Mouse (Mus musculus) lung, adult 2 months (tissue): Measurements from ENCODE around the gene Spata25. TPM values are rescaled to one million over a fixed set of nuclear protein-coding genes. Genes with fewer than 3 reads are reported as not detected.

Source experiments
- DNase-seq: peaks from one replicate; pipeline ENCODE4 v3.0.0; 2022
- H3K4me1 ChIP-seq: fragments of 200-500 bp; 2 replicates; pipeline ENCODE4 v1.6.1; 2011; ENCODE audit warnings: low read length; ENCODE audit not compliant: control insufficient read depth, insufficient read depth
- H3K4me3 ChIP-seq: fragments of 200-500 bp; replicated peaks from 2 replicates; pipeline ENCODE3; 2011; ENCODE audit warnings: low read depth, mild to moderate bottlenecking, control low read depth, low read length; ENCODE audit errors: extremely low read depth
- CTCF ChIP-seq: fragments of 200-500 bp; IDR thresholded peaks from 2 replicates; pipeline ENCODE4 v1.5.1; 2011; ENCODE audit warnings: mild to moderate bottlenecking, low read length, control low read depth; ENCODE audit not compliant: insufficient read depth
- POLR2A ChIP-seq: fragments of 200-500 bp; IDR thresholded peaks from 2 replicates; pipeline ENCODE4 v1.6.1; 2011; ENCODE audit warnings: low read depth, mild to moderate bottlenecking, control low read depth, low read length, borderline replicate concordance; ENCODE audit errors: extremely low read depth
- WGBS: fragments of 180-500 bp; shearing (Covaris S2); methylation state at CpG from one replicate; pipeline ENCODE4 v1.1.7; 2018; 5-methylcytosine and 5-hydroxymethylcytosine counted together
- polyA plus RNA-seq: library from polyadenylated mRNA; depleted of rRNA; stranded (reverse); fragments of >200 nt; gene quantifications from 2 replicates; pipeline ENCODE4 v1.2.3, GENCODE M21; 2012; rRNA removed

The Spata25 gene
- polyA plus RNA-seq, 1 experiment, result 0.54 TPM

DNA sequence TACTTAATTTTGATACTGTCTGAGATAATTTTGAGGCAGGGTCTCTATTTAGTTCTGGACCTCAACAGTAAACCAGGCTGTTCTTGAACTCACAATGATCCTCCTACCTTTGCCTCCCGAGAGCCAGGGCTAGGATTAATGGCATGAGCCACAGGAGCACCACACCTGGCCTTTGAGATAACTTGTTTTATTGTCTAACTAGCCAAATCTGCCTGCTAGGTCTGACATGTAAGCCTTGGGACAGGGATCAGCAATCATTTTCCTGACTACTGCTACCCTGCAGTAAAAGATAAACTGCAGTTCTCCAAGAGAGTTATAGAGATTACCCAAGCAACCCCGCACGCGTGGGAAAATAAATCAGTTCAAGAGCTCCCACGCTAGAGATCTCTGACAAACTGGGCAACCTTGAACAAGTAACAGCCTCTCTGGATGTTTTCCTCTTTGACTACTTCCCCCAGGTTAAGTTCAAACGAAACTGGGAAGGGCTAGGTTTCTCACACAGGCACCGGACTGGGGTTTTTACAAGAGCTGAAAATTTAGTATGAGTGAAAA lies 43.4 kb downstream of the Spata25 start:
- TF ChIP-seq POLR2A (no peak), CTCF (no peak)
- DNase-seq, result no peak
- Histone ChIP-seq H3K4me3 (peak overlapping the region; percentile 66), H3K4me1 (peaks cover 17% of the 10 kb centered on the region)
- WGBS, result 9% methylated on average over 7 of the region's 7 CpGs

- no peak overlapping the region for H3K4me3 ChIP-seq
- H3K4me1 ChIP-seq, result peaks cover 17% of the 10 kb centered on the region
- 74% methylated on average over 7 of the region's 7 CpGs for WGBS
- TF ChIP-seq POLR2A (no peak), CTCF (no peak)
- no peak for DNase-seq
Observed at GRCm38 (mm10) chr2:164783926-164784581, 44.3 kb downstream of the Spata25 start.

DNA sequence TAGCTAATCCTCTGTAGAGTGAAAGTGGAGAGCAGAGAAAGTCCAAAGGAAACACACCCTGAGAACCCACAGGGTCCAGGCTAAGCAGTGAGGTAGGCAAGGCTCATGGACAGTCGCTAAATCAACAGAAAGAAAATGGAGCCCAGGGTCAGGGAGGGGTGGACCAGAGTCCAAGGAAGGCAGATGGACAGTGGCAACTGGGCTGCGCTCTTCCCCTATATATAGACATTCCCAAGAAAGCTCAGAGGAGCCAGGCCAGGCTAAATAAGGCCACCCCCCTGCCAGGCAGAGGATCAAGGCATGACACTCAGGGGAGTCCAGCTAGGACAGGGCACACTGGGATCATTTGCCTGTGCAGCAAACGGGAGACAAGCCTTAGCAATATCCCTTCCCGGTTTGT lies 46.5 kb downstream of the Spata25 start:
- H3K4me3 ChIP-seq, result no peak overlapping the region
- TF ChIP-seq POLR2A (no peak), CTCF (no peak)
- WGBS, result 56% methylated on average over 4 of the region's 4 CpGs
- DNase-seq, result no peak
- H3K4me1 ChIP-seq, result peaks cover 6% of the 10 kb centered on the region; the same call in 1 of the 2 replicates

DNA sequence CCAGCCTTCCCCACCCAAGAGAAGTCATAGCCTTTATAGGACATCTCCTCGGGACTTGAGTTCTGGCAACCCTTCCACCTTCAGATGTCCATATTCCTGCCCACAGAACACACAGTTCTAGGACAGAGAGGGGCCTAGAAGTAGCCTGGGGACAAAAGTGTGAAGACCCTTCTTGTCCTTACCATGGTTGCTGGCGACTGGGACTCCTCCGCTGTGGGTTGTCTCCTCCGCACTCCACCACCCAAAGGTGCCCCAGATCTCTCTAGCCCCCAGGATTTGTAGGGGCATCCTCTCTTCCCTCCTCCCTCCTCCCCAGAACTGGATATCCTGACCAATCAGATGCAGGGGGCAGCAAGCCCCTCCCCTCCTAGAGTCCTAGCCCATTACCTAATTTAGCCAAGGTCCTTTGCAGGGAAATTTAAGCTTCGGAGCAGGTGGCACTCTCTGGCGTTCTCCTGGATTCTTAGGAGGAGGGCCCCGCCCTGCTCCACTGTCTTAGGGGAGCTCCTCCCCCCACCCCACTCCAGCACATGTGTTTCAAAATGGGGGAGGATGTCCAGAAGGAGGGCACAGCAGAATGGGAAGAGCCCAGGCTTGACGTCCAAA lies 48.8 kb downstream of the Spata25 start, which contains the start of gene Tnnc2:
Gene Tnnc2 (minus strand): TSS at position 487 of the 606 bp plus-strand sequence.
- H3K4me1 ChIP-seq, result no peaks in the 10 kb centered on the region
- 76% methylated on average over 8 of the region's 8 CpGs for WGBS
- H3K4me3 ChIP-seq, result no peak within 1 kb of the TSS
- TF ChIP-seq CTCF (no peak), POLR2A (no peak)
- DNase-seq, result no peak

DNA sequence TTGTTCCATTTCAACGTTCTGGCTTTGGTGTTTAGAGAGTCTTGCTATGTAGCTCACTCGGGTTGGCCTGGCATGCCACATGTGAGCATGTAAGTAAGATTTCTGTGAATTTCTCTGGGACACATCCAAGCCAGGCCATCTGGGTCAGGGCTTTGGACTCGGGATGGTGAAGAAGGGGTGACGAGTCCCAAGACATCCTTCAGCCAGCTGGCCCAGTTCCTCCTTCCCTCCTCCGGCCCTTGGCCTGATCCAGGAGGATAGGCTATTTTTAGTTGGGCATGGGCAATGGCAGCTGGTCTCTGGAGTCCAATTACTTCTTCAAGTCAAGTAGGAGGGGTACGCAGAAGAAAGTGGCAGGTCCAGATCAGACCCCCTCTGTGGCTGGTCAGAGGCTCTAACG lies 49.5 kb downstream of the Spata25 start:
- DNase-seq, result no peak
- TF ChIP-seq CTCF, result no peak
- TF ChIP-seq POLR2A, result no peak
- Histone ChIP-seq H3K4me1 (0 out of 2 replicates have a peak, but pooled peaks cover under 1% of the 10 kb centered on the region), H3K4me3 (no peak overlapping the region)
- 66% methylated on average over 7 of the region's 7 CpGs for WGBS

DNA sequence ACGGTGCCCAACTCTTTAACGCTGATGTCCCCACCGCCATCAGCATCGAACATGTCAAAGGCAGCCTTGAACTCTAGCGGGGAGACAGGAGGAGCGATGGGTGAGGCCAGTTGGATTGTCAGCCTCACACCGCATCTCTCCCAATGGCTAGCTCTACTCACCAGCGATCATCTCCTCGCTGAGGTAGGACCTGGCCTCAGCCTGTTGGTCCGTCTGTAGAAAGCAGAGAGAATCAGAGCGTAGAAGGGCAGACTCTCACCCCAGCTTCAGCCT lies 50.4 kb downstream of the Spata25 start:
- Histone ChIP-seq H3K4me1 (peaks cover 6% of the 10 kb centered on the region; the same call in 1 of the 2 replicates), H3K4me3 (no peak overlapping the region)
- TF ChIP-seq CTCF, result no peak
- WGBS, result 92% methylated on average over 11 of the region's 11 CpGs
- no peak for DNase-seq

DNA sequence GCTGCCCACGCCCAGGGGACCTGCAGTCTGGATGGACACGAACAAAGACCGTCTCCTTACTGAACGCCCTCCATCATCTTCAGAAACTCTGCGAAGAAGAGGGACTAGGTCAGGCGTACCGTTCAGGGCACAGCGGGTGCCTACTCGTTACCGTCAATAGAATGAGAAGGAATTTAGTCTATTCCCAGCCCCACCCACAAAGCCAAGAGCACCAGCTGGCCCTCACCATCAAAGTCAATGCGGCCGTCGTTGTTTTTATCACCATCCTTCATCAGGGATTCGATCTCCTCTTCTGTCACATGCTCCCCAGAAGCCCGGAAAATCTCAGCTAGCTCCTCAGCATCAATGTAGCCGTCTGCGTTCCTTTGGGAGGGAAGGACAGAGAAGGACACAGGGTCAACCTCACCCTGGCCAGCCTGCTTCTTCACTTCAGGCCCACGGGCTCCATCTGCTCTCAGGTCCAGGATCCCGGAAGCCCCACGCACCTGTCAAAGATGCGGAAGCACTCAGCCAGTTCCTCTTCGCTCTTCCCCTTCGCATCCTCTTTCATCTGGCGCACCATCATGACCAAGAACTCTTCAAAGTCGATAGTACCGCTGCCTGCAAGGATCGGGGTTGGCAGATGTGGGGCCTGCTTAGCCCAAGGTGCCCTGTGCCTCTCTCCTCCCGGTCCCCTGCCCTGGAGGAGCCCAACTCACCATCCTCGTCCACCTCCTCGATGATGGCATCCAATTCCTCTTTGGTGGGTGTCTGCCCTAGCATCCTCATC lies 50.9 kb downstream of the Spata25 start:
- WGBS, result 81% methylated on average over 30 of the region's 30 CpGs

DNA sequence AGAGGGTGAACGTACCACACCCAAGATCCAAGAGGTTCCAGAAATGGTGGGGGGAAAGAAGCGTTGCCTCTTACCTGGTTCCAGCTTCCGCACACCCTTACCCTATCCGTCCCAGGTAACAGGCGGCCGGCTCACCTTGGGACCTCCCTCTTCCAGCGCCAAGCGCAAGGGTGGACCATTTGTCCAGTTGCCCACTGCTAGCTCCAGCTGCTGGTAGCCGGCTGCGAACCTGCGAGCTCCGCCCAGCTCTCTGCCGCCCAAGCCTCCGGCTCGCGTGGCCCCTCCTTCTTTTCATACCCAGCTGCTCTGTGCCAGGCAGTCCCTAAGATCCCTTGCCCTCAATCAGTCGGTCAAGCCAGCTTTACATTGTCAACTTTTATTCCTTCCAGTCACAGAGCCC lies 51.5 kb downstream of the Spata25 start:
- TF ChIP-seq POLR2A (no peak), CTCF (no peak)
- H3K4me3 ChIP-seq, result no peak overlapping the region
- H3K4me1 ChIP-seq, result peaks cover 6% of the 10 kb centered on the region; the same call in 1 of the 2 replicates
- no peak for DNase-seq
- 65% methylated on average over 17 of the region's 17 CpGs for WGBS

More for the DNA sequence above, 50.9 kb downstream of the Spata25 start:
- Histone ChIP-seq H3K4me1 (peaks cover 6% of the 10 kb centered on the region; the same call in 1 of the 2 replicates), H3K4me3 (no peak overlapping the region)
- TF ChIP-seq POLR2A, result no peak
- TF ChIP-seq CTCF, result no peak
- DNase-seq, result no peak

Other genes starting within 250 kb of the Spata25 start
- 2.3 and 2.4 TPM in 2 replicates for gene Wfdc6a, start 243.1 kb downstream of the Spata25 start, polyA plus RNA-seq
- 0.27 and 0.65 TPM in 2 replicates for gene Eppin, start 234.9 kb downstream of the Spata25 start, polyA plus RNA-seq
- 1.3 and 1.9 TPM in 2 replicates for gene Wfdc6b, start 215.0 kb downstream of the Spata25 start, polyA plus RNA-seq
- 5.3 and 8.5 TPM in 2 replicates for gene Wfdc8, start 214.9 kb downstream of the Spata25 start, polyA plus RNA-seq
- 0.97 and 1.9 TPM in 2 replicates for gene Wfdc16, start 189.7 kb downstream of the Spata25 start, polyA plus RNA-seq
- 7.9 and 10.9 TPM in 2 replicates for gene Wfdc10, start 172.5 kb downstream of the Spata25 start, polyA plus RNA-seq
- gene Wfdc9, start 172.0 kb downstream of the Spata25 start, polyA plus RNA-seq, result not detected in 2 replicates
- gene Wfdc11, start 154.4 kb downstream of the Spata25 start, polyA plus RNA-seq, result not detected in 2 replicates
- 0.98 and 1.3 TPM in 2 replicates for gene Wfdc13, start 143.4 kb downstream of the Spata25 start, polyA plus RNA-seq
- not detected in 2 replicates for gene Spint4, start 130.0 kb downstream of the Spata25 start, polyA plus RNA-seq
- not detected in 2 replicates for gene Spint5, start 113.2 kb downstream of the Spata25 start, polyA plus RNA-seq
- 1.3 and 2.3 TPM in 2 replicates for gene Wfdc3, start 82.6 kb downstream of the Spata25 start, polyA plus RNA-seq
- gene Dnttip1, start 82.6 kb downstream of the Spata25 start, polyA plus RNA-seq, result 25.5 and 63.1 TPM in 2 replicates
- gene Ube2c, start 58.6 kb downstream of the Spata25 start, polyA plus RNA-seq, result 6.2 and 9.7 TPM in 2 replicates
- gene Tnnc2, start 48.6 kb downstream of the Spata25 start, polyA plus RNA-seq, result 237 TPM in 1 of 2 replicates, not detected in the other
- gene Snx21, start 42.7 kb downstream of the Spata25 start, polyA plus RNA-seq, result 52.0 and 61.8 TPM in 2 replicates
- gene Acot8, start 23.7 kb downstream of the Spata25 start, polyA plus RNA-seq, result 35.7 and 38.6 TPM in 2 replicates
- gene Zswim3, start 23.4 kb downstream of the Spata25 start, polyA plus RNA-seq, result 3.1 and 3.8 TPM in 2 replicates
- gene Zswim1, start 5.9 kb downstream of the Spata25 start, polyA plus RNA-seq, result 9.8 and 10.3 TPM in 2 replicates
- 289 and 294 TPM in 2 replicates for gene Ctsa, start 4.3 kb upstream of the Spata25 start, polyA plus RNA-seq
- gene Neurl2, start 4.9 kb upstream of the Spata25 start, polyA plus RNA-seq, result 14.8 and 17.9 TPM in 2 replicates
- 873 and 1,096 TPM in 2 replicates for gene Pltp, start 29.2 kb upstream of the Spata25 start, polyA plus RNA-seq
- gene Pcif1, start 50.8 kb upstream of the Spata25 start, polyA plus RNA-seq, result 42.9 and 44.3 TPM in 2 replicates
- gene Zfp335, start 83.2 kb upstream of the Spata25 start, polyA plus RNA-seq, result 33.2 and 34.9 TPM in 2 replicates
- gene Mmp9, start 112.2 kb upstream of the Spata25 start, polyA plus RNA-seq, result 12.4 and 13.4 TPM in 2 replicates
- gene Slc12a5, start 132.3 kb upstream of the Spata25 start, polyA plus RNA-seq, result 3.6 and 3.9 TPM in 2 replicates
- 27.7 and 29.1 TPM in 2 replicates for gene Ncoa5, start 206.3 kb upstream of the Spata25 start, polyA plus RNA-seq
- gene Cd40, start 227.1 kb upstream of the Spata25 start, polyA plus RNA-seq, result 36.2 and 51.7 TPM in 2 replicates